Mouse (Mus musculus) bone marrow macrophage, adult 2 months (primary cell): Measurements from ENCODE around the gene Fbxo2. TPM values are rescaled to one million over a fixed set of nuclear protein-coding genes. Genes with fewer than 3 reads are reported as not detected.
"Not testable (repeated sequence)": the region's sequence is repeated elsewhere in the genome, so short reads cannot be mapped to it uniquely, and the experiment has no call there.

Source experiments
- H3K27ac ChIP-seq: 2 replicates; pipeline ENCODE4 v1.5.1; 2012; ENCODE audit warnings: low read depth, low read length; ENCODE audit not compliant: insufficient read depth
- H3K4me1 ChIP-seq: 2 replicates; pipeline ENCODE4 v1.6.1; 2012; ENCODE audit warnings: low read length; ENCODE audit not compliant: control insufficient read depth, insufficient read depth
- H3K4me3 ChIP-seq: 2 replicates; pipeline ENCODE4 v1.5.1; 2012; ENCODE audit warnings: mild to moderate bottlenecking, low read length, moderate library complexity; ENCODE audit not compliant: insufficient read depth
- CTCF ChIP-seq: IDR thresholded peaks from 2 replicates; pipeline ENCODE4 v1.5.1; 2012; ENCODE audit warnings: low read depth, mild to moderate bottlenecking, low read length, moderate library complexity
- POLR2A ChIP-seq: IDR thresholded peaks from 2 replicates; pipeline ENCODE4 v1.6.1; 2012; ENCODE audit warnings: mild to moderate bottlenecking, low read depth, low read length, borderline replicate concordance
- polyA plus RNA-seq: library from polyadenylated mRNA; stranded (reverse); fragments of >200 nt; gene quantifications from 2 replicates; pipeline ENCODE4 v1.2.4, GENCODE M21; 2012; ENCODE audit not compliant: missing spikeins, insufficient read depth, insufficient read length

Fbxo2 gene
- polyA plus RNA-seq, 1 experiment, result 0.43 TPM

- TF ChIP-seq POLR2A, result no peak
- TF ChIP-seq CTCF, result no peak
- H3K27ac ChIP-seq, result no peak overlapping the region
- H3K4me1 ChIP-seq, result no peaks in the 10 kb centered on the region
- no peak overlapping the region for H3K4me3 ChIP-seq
Measured at GRCm38 (mm10) chr4:148171261-148171660, 10.8 kb downstream of the Fbxo2 start.

GRCm38 (mm10) chr4:148173811-148174494 lies 13.5 kb downstream of the Fbxo2 start:
- Histone ChIP-seq H3K27ac (no peak overlapping the region), H3K4me3 (no peak overlapping the region), H3K4me1 (peaks cover 3% of the 10 kb centered on the region; the same call in 1 of the 2 replicates)
- TF ChIP-seq CTCF (no peak), POLR2A (no peak)

GRCm38 (mm10) chr4:148174495-148174862 lies 14.1 kb downstream of the Fbxo2 start:
- H3K27ac ChIP-seq, result no peak overlapping the region
- TF ChIP-seq CTCF, result no peak
- TF ChIP-seq POLR2A, result no peak
- H3K4me1 ChIP-seq, result peaks cover 3% of the 10 kb centered on the region; the same call in 1 of the 2 replicates
- no peak overlapping the region for H3K4me3 ChIP-seq

GRCm38 (mm10) chr4:148176603-148177002 lies 16.2 kb downstream of the Fbxo2 start:
- H3K4me3 ChIP-seq, H3K27ac ChIP-seq, H3K4me1 ChIP-seq: not testable (repeated sequence)

- Histone ChIP-seq H3K27ac (no peak overlapping the region), H3K4me3 (no peak overlapping the region), H3K4me1 (peaks cover 3% of the 10 kb centered on the region; the same call in 1 of the 2 replicates)
- TF ChIP-seq POLR2A (no peak), CTCF (no peak)
Measured at GRCm38 (mm10) chr4:148177716-148178115, 17.3 kb downstream of the Fbxo2 start.

- peaks cover under 1% of the 10 kb centered on the region; the same call in 1 of the 2 replicates for H3K4me1 ChIP-seq
- H3K27ac ChIP-seq, result no peak overlapping the region
- H3K4me3 ChIP-seq, result no peak overlapping the region
- TF ChIP-seq CTCF (no peak), POLR2A (no peak)
Measured at GRCm38 (mm10) chr4:148181483-148181882, 21.1 kb downstream of the Fbxo2 start.

GRCm38 (mm10) chr4:148182363-148182762 lies 21.9 kb downstream of the Fbxo2 start:
- TF ChIP-seq POLR2A (no peak), CTCF (no peak)
- no peaks in the 10 kb centered on the region for H3K4me1 ChIP-seq
- H3K27ac ChIP-seq, result no peak overlapping the region
- H3K4me3 ChIP-seq, result no peak overlapping the region

GRCm38 (mm10) chr4:148184564-148184963 lies 24.1 kb downstream of the Fbxo2 start:
- Histone ChIP-seq H3K27ac (no peak overlapping the region), H3K4me1 (no peaks in the 10 kb centered on the region), H3K4me3 (no peak overlapping the region)
- TF ChIP-seq POLR2A (no peak), CTCF (no peak)

- no peak overlapping the region for H3K4me3 ChIP-seq
- H3K4me1 ChIP-seq, result no peaks in the 10 kb centered on the region
- H3K27ac ChIP-seq, result no peak overlapping the region
- TF ChIP-seq CTCF, result no peak
- TF ChIP-seq POLR2A, result no peak
Measured at GRCm38 (mm10) chr4:148185819-148186218, 25.4 kb downstream of the Fbxo2 start.

GRCm38 (mm10) chr4:148188767-148189166 lies 28.3 kb downstream of the Fbxo2 start:
- H3K4me3 ChIP-seq, H3K4me1 ChIP-seq, H3K27ac ChIP-seq: not testable (repeated sequence)

- Histone ChIP-seq H3K4me1 (no peaks in the 10 kb centered on the region), H3K4me3 (no peak overlapping the region), H3K27ac (no peak overlapping the region)
- TF ChIP-seq CTCF, result no peak
- no peak for TF ChIP-seq POLR2A
Measured at GRCm38 (mm10) chr4:148192707-148193245, 32.4 kb downstream of the Fbxo2 start.

- Histone ChIP-seq H3K4me1 (no peaks in the 10 kb centered on the region), H3K27ac (no peak overlapping the region), H3K4me3 (no peak overlapping the region)
- TF ChIP-seq POLR2A, result no peak
- no peak for TF ChIP-seq CTCF
Measured at GRCm38 (mm10) chr4:148194400-148194799, 34.0 kb downstream of the Fbxo2 start.
